Mouse (Mus musculus): ENCODE measurements around the gene Atp7a.

DNA sequence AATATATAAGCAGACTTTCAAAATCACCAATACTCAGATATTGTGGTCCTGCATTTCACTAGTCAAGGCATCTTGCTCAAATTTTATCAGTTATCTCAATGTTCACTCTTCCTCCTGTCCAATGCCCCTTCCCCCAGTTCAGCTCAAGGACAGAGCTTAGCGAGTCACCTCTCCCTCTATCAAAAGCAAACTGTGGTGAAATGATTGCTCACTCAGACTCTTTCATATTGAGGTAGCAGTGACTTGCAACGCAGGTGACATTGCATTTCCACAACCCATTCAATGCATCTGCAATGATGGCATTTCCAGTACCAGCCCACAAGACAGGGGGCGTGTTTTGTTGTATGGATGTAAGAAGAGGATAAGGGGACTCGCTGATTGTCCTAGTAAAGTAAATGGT is 128.8 kb downstream of the Atp7a start:
- TF ChIP-seq CTCF (IDR thresholded peaks at IDR 0.05; ENCODE audit: low read depth, low read length): no peak
- no peak for TF ChIP-seq EP300 (IDR thresholded peaks at IDR 0.05; ENCODE audit: insufficient read depth, low read depth, low read length)
